Mouse (Mus musculus) heart, embryonic 12.5 days (tissue): Measurements from ENCODE around the gene Lrmda. TPM values are rescaled to one million over a fixed set of nuclear protein-coding genes. Genes with fewer than 3 reads are reported as not detected.

ENCODE experiments used
- ATAC-seq: fragments of 200-750 bp; cut with Nextera tagmentation; 2 replicates; pipeline ENCODE4 v1.8.0; 2017; ENCODE audit warnings: moderate TSS enrichment, moderate library complexity; ENCODE audit not compliant: insufficient number of reproducible peaks, low FRiP score
- H3K27ac ChIP-seq: fragments of 300-500 bp; sonication (generic); 2 replicates; pipeline ENCODE4 v1.5.1; 2016; ENCODE audit warnings: mild to moderate bottlenecking, moderate library complexity; ENCODE audit not compliant: poor library complexity, severe bottlenecking
- H3K27me3 ChIP-seq: fragments of 300-500 bp; sonication (generic); replicated peaks from 2 replicates; pipeline ENCODE4 v1.6.1; 2016; ENCODE audit warnings: mild to moderate bottlenecking, moderate library complexity
- H3K36me3 ChIP-seq: fragments of 300-500 bp; sonication (generic); 2 replicates; pipeline ENCODE4 v1.6.1; 2016; ENCODE audit warnings: mild to moderate bottlenecking, moderate library complexity
- H3K4me1 ChIP-seq: fragments of 300-500 bp; sonication (generic); replicated peaks from 2 replicates; pipeline ENCODE4 v1.6.1; 2016; ENCODE audit warnings: mild to moderate bottlenecking
- H3K4me2 ChIP-seq: fragments of 300-500 bp; sonication (generic); 2 replicates; pipeline ENCODE4 v1.6.1; 2016; ENCODE audit warnings: mild to moderate bottlenecking, moderate library complexity
- H3K4me3 ChIP-seq: fragments of 300-500 bp; sonication (generic); 2 replicates; pipeline ENCODE4 v1.5.1; 2016; ENCODE audit warnings: mild to moderate bottlenecking
- H3K9ac ChIP-seq: fragments of 300-500 bp; sonication (generic); 2 replicates; pipeline ENCODE4 v1.6.1; 2016; ENCODE audit warnings: mild to moderate bottlenecking, moderate library complexity
- H3K9me3 ChIP-seq: fragments of 300-500 bp; sonication (generic); replicated peaks from 2 replicates; pipeline ENCODE4 v1.6.1; 2016; ENCODE audit warnings: mild to moderate bottlenecking, moderate library complexity
- WGBS: fragments of 180-500 bp; shearing (Covaris S2); methylation state at CpG from one replicate; pipeline ENCODE4 v1.1.7; 2016; 5-methylcytosine and 5-hydroxymethylcytosine counted together
- polyA plus RNA-seq: library from polyadenylated mRNA; unstranded; fragments of >200 nt; fragmentation: Nextera tagmentation; extraction: Ambion mirVana; gene quantifications from 2 replicates; pipeline ENCODE4 v1.2.1, GENCODE M21; 2016

Lrmda gene
- polyA plus RNA-seq, 1 experiment from 2014 or later = 1.0 TPM

GRCm38 (mm10) chr14:22666437-22666836, 646.9 kb downstream of the Lrmda start:
- 35% methylated on average over 3 of the region's 3 CpGs for WGBS
- no peak overlapping the region for H3K9ac ChIP-seq
- ATAC-seq = no peak
- no peaks in the 10 kb centered on the region for H3K9me3 ChIP-seq
- H3K4me3 ChIP-seq = no peak overlapping the region
- H3K27me3 ChIP-seq = peaks cover 40% of the 10 kb centered on the region
- no peak overlapping the region for H3K4me2 ChIP-seq
- no peak overlapping the region for H3K27ac ChIP-seq
- H3K36me3 ChIP-seq = no peaks in the 10 kb centered on the region
- peaks cover 38% of the 10 kb centered on the region for H3K4me1 ChIP-seq

- no peak for ATAC-seq
- H3K9me3 ChIP-seq = no peaks in the 10 kb centered on the region
- H3K4me2 ChIP-seq = no peak overlapping the region
- no peak overlapping the region for H3K9ac ChIP-seq
- no peak overlapping the region for H3K4me3 ChIP-seq
- H3K27me3 ChIP-seq = peaks cover 29% of the 10 kb centered on the region
- 24% methylated on average over 8 of the region's 8 CpGs for WGBS
- H3K4me1 ChIP-seq = peaks cover 38% of the 10 kb centered on the region
- no peak overlapping the region for H3K27ac ChIP-seq
- no peaks in the 10 kb centered on the region for H3K36me3 ChIP-seq
These were observed 648.8 kb downstream of the Lrmda start for GRCm38 (mm10) chr14:22668302-22668701.

- Histone ChIP-seq H3K9ac (no peak overlapping the region), H3K4me1 (peaks cover 38% of the 10 kb centered on the region), H3K9me3 (no peaks in the 10 kb centered on the region), H3K4me2 (no peak overlapping the region), H3K36me3 (no peaks in the 10 kb centered on the region), H3K4me3 (no peak overlapping the region), H3K27ac (no peak overlapping the region), H3K27me3 (peaks cover 25% of the 10 kb centered on the region)
- 27% methylated on average over 6 of the region's 6 CpGs for WGBS
- ATAC-seq = no peak
These were observed 649.2 kb downstream of the Lrmda start for GRCm38 (mm10) chr14:22668711-22669110.

- Histone ChIP-seq H3K36me3 (no peaks in the 10 kb centered on the region), H3K27ac (no peak overlapping the region), H3K4me3 (no peak overlapping the region), H3K9me3 (no peaks in the 10 kb centered on the region), H3K9ac (no peak overlapping the region), H3K4me1 (peaks cover 7% of the 10 kb centered on the region; the same call in 1 of the 2 replicates), H3K27me3 (peaks cover 27% of the 10 kb centered on the region; the same call in 1 of the 2 replicates), H3K4me2 (no peak overlapping the region)
- ATAC-seq = no peak
- WGBS = 50% methylated on average over 5 of the region's 5 CpGs
These were observed 654.1 kb downstream of the Lrmda start for GRCm38 (mm10) chr14:22673581-22673980.

- Histone ChIP-seq H3K36me3 (no peaks in the 10 kb centered on the region), H3K4me3 (no peak overlapping the region), H3K4me1 (peaks cover 5% of the 10 kb centered on the region), H3K4me2 (no peak overlapping the region), H3K9ac (no peak overlapping the region), H3K27me3 (peaks cover 23% of the 10 kb centered on the region; the same call in 1 of the 2 replicates), H3K9me3 (0 out of 2 replicates have a peak, but pooled peaks cover 3% of the 10 kb centered on the region), H3K27ac (no peak overlapping the region)
- no peak for ATAC-seq
- 69% methylated on average over 5 of the region's 5 CpGs for WGBS
These were observed 659.6 kb downstream of the Lrmda start for GRCm38 (mm10) chr14:22679008-22679704.

- H3K4me3 ChIP-seq = no peak overlapping the region
- no peak overlapping the region for H3K9ac ChIP-seq
- no peak for ATAC-seq
- H3K27ac ChIP-seq = no peak overlapping the region
- H3K4me1 ChIP-seq = peaks cover 5% of the 10 kb centered on the region
- H3K36me3 ChIP-seq = no peaks in the 10 kb centered on the region
- 0 out of 2 replicates have a peak, but pooled peaks cover 3% of the 10 kb centered on the region for H3K9me3 ChIP-seq
- WGBS = 81% methylated on average over 9 of the region's 9 CpGs
- H3K27me3 ChIP-seq = peaks cover 21% of the 10 kb centered on the region; the same call in 1 of the 2 replicates
- no peak overlapping the region for H3K4me2 ChIP-seq
These were observed 660.5 kb downstream of the Lrmda start for GRCm38 (mm10) chr14:22679705-22680643.

- no peak overlapping the region for H3K27ac ChIP-seq
These were observed 667.4 kb downstream of the Lrmda start for GRCm38 (mm10) chr14:22686886-22687285.

GRCm38 (mm10) chr14:22688399-22688798, 668.9 kb downstream of the Lrmda start:
- H3K9ac ChIP-seq = no peak overlapping the region
- 75% methylated on average over 2 of the region's 2 CpGs for WGBS
- H3K36me3 ChIP-seq = no peaks in the 10 kb centered on the region
- ATAC-seq = no peak
- no peak overlapping the region for H3K4me2 ChIP-seq
- H3K4me1 ChIP-seq = no peaks in the 10 kb centered on the region
- 0 out of 2 replicates have a peak, but pooled peaks cover 1% of the 10 kb centered on the region for H3K9me3 ChIP-seq
- H3K27ac ChIP-seq = no peak overlapping the region
- no peaks in the 10 kb centered on the region for H3K27me3 ChIP-seq
- no peak overlapping the region for H3K4me3 ChIP-seq

More at GRCm38 (mm10) chr14:22686886-22687285, 667.4 kb downstream of the Lrmda start:
- 69% methylated on average over 4 of the region's 4 CpGs for WGBS
- no peaks in the 10 kb centered on the region for H3K36me3 ChIP-seq
- no peak for ATAC-seq
- 0 out of 2 replicates have a peak, but pooled peaks cover 3% of the 10 kb centered on the region for H3K9me3 ChIP-seq
- H3K27me3 ChIP-seq = no peaks in the 10 kb centered on the region
- no peak overlapping the region for H3K4me3 ChIP-seq
- H3K9ac ChIP-seq = no peak overlapping the region
- H3K4me1 ChIP-seq = no peaks in the 10 kb centered on the region
- no peak overlapping the region for H3K4me2 ChIP-seq

GRCm38 (mm10) chr14:22695448-22695847, 675.9 kb downstream of the Lrmda start:
- H3K4me2 ChIP-seq = peak overlapping the region; percentile 43
- 13% methylated on average over 6 of the region's 6 CpGs for WGBS
- no peak overlapping the region for H3K4me3 ChIP-seq
- no peak overlapping the region for H3K9ac ChIP-seq
- peak; percentile 83 for ATAC-seq
- H3K27me3 ChIP-seq = peaks cover 10% of the 10 kb centered on the region; the same call in 1 of the 2 replicates
- H3K36me3 ChIP-seq = no peaks in the 10 kb centered on the region
- peak overlapping the region; percentile 76 for H3K27ac ChIP-seq
- no peaks in the 10 kb centered on the region for H3K9me3 ChIP-seq
- H3K4me1 ChIP-seq = peaks cover 22% of the 10 kb centered on the region

- Histone ChIP-seq H3K36me3 (no peaks in the 10 kb centered on the region), H3K27ac (peak overlapping the region; percentile 76), H3K4me1 (peaks cover 22% of the 10 kb centered on the region), H3K27me3 (peaks cover 10% of the 10 kb centered on the region; the same call in 1 of the 2 replicates), H3K4me2 (peak overlapping the region; percentile 43), H3K4me3 (no peak overlapping the region), H3K9ac (no peak overlapping the region), H3K9me3 (no peaks in the 10 kb centered on the region)
- peak; percentile 78 for ATAC-seq
- 22% methylated on average over 4 of the region's 4 CpGs for WGBS
These were observed 676.4 kb downstream of the Lrmda start for GRCm38 (mm10) chr14:22695931-22696365.

- no peak for ATAC-seq
These were observed 680.7 kb downstream of the Lrmda start for GRCm38 (mm10) chr14:22700236-22700635.

More at GRCm38 (mm10) chr14:22700236-22700635, 680.7 kb downstream of the Lrmda start:
- no peaks in the 10 kb centered on the region for H3K9me3 ChIP-seq
- H3K27ac ChIP-seq = no peak overlapping the region
- 85% methylated on average over 1 of the region's 1 CpGs for WGBS
- H3K36me3 ChIP-seq = no peaks in the 10 kb centered on the region
- peaks cover 10% of the 10 kb centered on the region; the same call in 1 of the 2 replicates for H3K27me3 ChIP-seq
- no peak overlapping the region for H3K9ac ChIP-seq
- no peak overlapping the region for H3K4me3 ChIP-seq
- no peak overlapping the region for H3K4me2 ChIP-seq
- peaks cover 16% of the 10 kb centered on the region for H3K4me1 ChIP-seq
